Mouse (Mus musculus): ENCODE measurements around the gene Lrmp.

DNA sequence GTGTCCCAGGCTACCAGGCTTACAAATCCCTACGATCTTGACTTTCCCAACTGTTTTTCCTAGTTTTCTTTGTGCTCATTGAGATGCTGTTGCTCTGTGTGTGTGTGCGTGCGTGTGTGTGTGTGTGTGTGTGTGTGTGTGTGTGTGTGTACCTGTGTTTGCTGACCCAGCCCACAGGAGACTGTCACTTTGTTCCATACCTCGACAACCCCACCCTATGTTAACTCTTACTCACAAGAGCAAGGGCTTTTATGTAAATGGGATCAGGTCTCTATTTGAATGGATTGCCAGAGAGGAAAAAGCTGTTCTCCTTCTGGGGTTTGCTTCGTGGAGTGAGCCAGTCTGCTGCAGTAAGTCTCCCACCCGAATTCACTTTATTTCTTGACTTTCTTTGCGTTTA is 29.7 kb downstream of the Lrmp start:
- TF ChIP-seq E2F4 (IDR thresholded peaks at IDR 0.05; ENCODE audit: insufficient replicate concordance, low read depth, low read length) (no peak), ZC3H11A (IDR thresholded peaks at IDR 0.05; ENCODE audit: low read depth, low read length) (no peak)

Measured in CH12.LX (cell line).